In genomic region chr4:119961164-119961563, GRCm38 (mm10) we compare ENCODE assay signal across 23 mouse cellular contexts.
A peak's percentile ranks its signal among the peaks of the same experiment; 100 is the strongest.
DNase-seq lines count a peak whose midpoint lies in the region; ATAC-seq and TF ChIP-seq lines count a peak whose summit lies in the region.
"Had no signal": no experiment of that assay in that cellular context is flagged by ENCODE, and none has a peak within 500 bp of the region (broad histone marks: within the 10 kb centered on the region; RNA-seq: fewer than 3 reads in every experiment).

No protein-coding gene starts in this region.

- no peak overlapping the region for H3K4me3 ChIP-seq in heart, embryonic 10.5 days
- H3K4me3 ChIP-seq in heart, embryonic 12.5 days: no peak overlapping the region
- H3K4me3 ChIP-seq in CH12.LX (replicated peaks in 1 of 3; ENCODE audit: low read depth in 2 of 3, low read length in 2 of 3, poor library complexity in 1 of 3) (no peak overlapping the region), ES-E14 (ENCODE audit: insufficient read depth in 1 of 2, low read depth in 1 of 2, low read length in 2 of 2, poor library complexity in 1 of 2, severe bottlenecking in 1 of 2) (no peak overlapping the region)
- H3K4me3 ChIP-seq: embryonic facial prominence, embryonic 10.5 days; embryonic facial prominence, embryonic 12.5 days; forebrain, embryonic 13.5 days; forebrain, embryonic 15.5 days had no signal

- H3K27me3 ChIP-seq in heart, embryonic 10.5 days (ENCODE audit: insufficient read depth, poor library complexity, severe bottlenecking): no peaks in the 10 kb centered on the region
- no peaks in the 10 kb centered on the region for H3K27me3 ChIP-seq in heart, embryonic 12.5 days (replicated peaks)
- no peaks in the 10 kb centered on the region for H3K27me3 ChIP-seq in CH12.LX (replicated peaks)
- H3K27me3 ChIP-seq: embryonic facial prominence, embryonic 12.5 days; forebrain, embryonic 13.5 days; forebrain, embryonic 15.5 days had no signal

- no peaks in the 10 kb centered on the region for H3K9me3 ChIP-seq in heart, embryonic 10.5 days
- no peaks in the 10 kb centered on the region for H3K9me3 ChIP-seq in heart, embryonic 12.5 days (replicated peaks)
- no peaks in the 10 kb centered on the region for H3K9me3 ChIP-seq in CH12.LX (replicated peaks; ENCODE audit: low read length)
- no peaks in the 10 kb centered on the region for H3K9me3 ChIP-seq in ES-E14 (ENCODE audit: control insufficient read depth, insufficient read depth, low read depth, low read length)
- H3K9me3 ChIP-seq: embryonic facial prominence, embryonic 10.5 days; embryonic facial prominence, embryonic 12.5 days; forebrain, embryonic 13.5 days; forebrain, embryonic 15.5 days had no signal

- in situ Hi-C loops in CH12.LX (cut with MboI; ENCODE audit: low pct_ligation_motif_present, low pct_unique_long_range_greater_than_20kb, low sequenced_read_pairs) (no loop called here), ES-E14 (cut with MboI; ENCODE audit: low sequenced_read_pairs in 2 of 2, unreplicated experiment in 2 of 2) (no loop called here)

- intact Hi-C loops in gastrocnemius, postnatal 14 days (cut with DNase I; ENCODE audit: low total_unique reads): no loop called here

- H3K27ac ChIP-seq in heart, embryonic 10.5 days: 0 out of 2 replicates have a peak overlapping the region, but pooled peaks have one; percentile 86
- H3K27ac ChIP-seq in heart, embryonic 12.5 days (ENCODE audit: poor library complexity, severe bottlenecking): no peak overlapping the region
- peak overlapping the region; percentile 93 for H3K27ac ChIP-seq in CH12.LX (ENCODE audit: insufficient read depth, low read depth)
- no peak overlapping the region for H3K27ac ChIP-seq in ES-E14 (ENCODE audit: insufficient read depth, low read depth, low read length, poor library complexity, severe bottlenecking)
- H3K27ac ChIP-seq: embryonic facial prominence, embryonic 10.5 days; embryonic facial prominence, embryonic 12.5 days; forebrain, embryonic 13.5 days; forebrain, embryonic 15.5 days had no signal

- H3K4me2 ChIP-seq in heart, embryonic 12.5 days: no peak overlapping the region
- H3K4me2 ChIP-seq in CH12.LX (ENCODE audit: insufficient read depth, low read depth, poor library complexity, severe bottlenecking): no peak overlapping the region
- H3K4me2 ChIP-seq: embryonic facial prominence, embryonic 12.5 days; forebrain, embryonic 13.5 days; forebrain, embryonic 15.5 days had no signal

- dilution Hi-C loops in CH12.LX (cut with MboI; ENCODE audit: extremely low pct_ligation_motif_present, extremely low pct_unique_long_range_greater_than_20kb, low sequenced_read_pairs): no loop called here

- no peak for TF ChIP-seq RAD21 in CH12.LX (IDR thresholded peaks at IDR 0.05; ENCODE audit: low read depth, low read length)

- no peak overlapping the region for H3K9ac ChIP-seq in heart, embryonic 12.5 days
- H3K9ac ChIP-seq in CH12.LX (ENCODE audit: insufficient read depth, low read depth): no peak overlapping the region
- no peak overlapping the region for H3K9ac ChIP-seq in ES-E14 (ENCODE audit: insufficient read depth, low read depth, low read length, poor library complexity, severe bottlenecking)
- H3K9ac ChIP-seq: embryonic facial prominence, embryonic 12.5 days; forebrain, embryonic 13.5 days; forebrain, embryonic 15.5 days; forebrain, postnatal 0 days had no signal

- WGBS in heart, embryonic 10.5 days: 72% methylated on average over 5 of the region's 5 CpGs
- WGBS in heart, embryonic 12.5 days: 70% methylated on average over 5 of the region's 5 CpGs

- no peak for TF ChIP-seq EP300 in CH12.LX (IDR thresholded peaks at IDR 0.05; ENCODE audit: low read length)

- H3K79me2 ChIP-seq in CH12.LX (replicated peaks; ENCODE audit: control insufficient read depth, extremely low read depth, insufficient read depth, poor library complexity, severe bottlenecking): no peaks in the 10 kb centered on the region

- H3K4me1 ChIP-seq in heart, embryonic 10.5 days: peaks cover 64% of the 10 kb centered on the region
- peaks cover 53% of the 10 kb centered on the region for H3K4me1 ChIP-seq in heart, embryonic 12.5 days (replicated peaks)
- H3K4me1 ChIP-seq in CH12.LX (ENCODE audit: control insufficient read depth in 1 of 2, insufficient read depth in 2 of 2) (peaks cover 84 to 95% of the 10 kb centered on the region in 2 experiments), ES-E14 (ENCODE audit: control insufficient read depth in 2 of 2, insufficient read depth in 2 of 2, low read length in 2 of 2, poor library complexity in 1 of 2) (peaks cover 0 to 3% of the 10 kb centered on the region in 2 experiments; a peak in 1 of 4 replicates)
- H3K4me1 ChIP-seq: forebrain, embryonic 13.5 days; forebrain, embryonic 15.5 days had no signal

- DNase-seq in heart, embryonic 10.5 days (ENCODE audit: low spot score): no peak
- DNase-seq in CH12.LX (ENCODE audit: extremely low read depth) (no peak), ES-E14 (ENCODE audit: low read depth, low spot score) (no peak), ZHBTc4 (ENCODE audit: low read depth, low spot score) (peak; percentile 69)
- no peak for DNase-seq in embryo, embryonic 11 days
- DNase-seq in gastrocnemius, postnatal 14 days: no peak
- DNase-seq: adrenal gland, adult 2 months; adrenal gland, postnatal 10 days; adrenal gland, postnatal 25 days; B cell, adult 2 months; cerebellum, adult 11 months; cerebellum, adult 18-20 months; cerebellum, adult 8-10 months; cerebellum, adult 9-11 months; cerebellum, postnatal 14 days; cerebellum, postnatal 36 days; forebrain, postnatal 0 days had no signal

- no peak for TF ChIP-seq POLR2A in CH12.LX (IDR thresholded peaks at IDR 0.05; ENCODE audit: low read depth, low read length)

- TF ChIP-seq CTCF in CH12.LX (conservative IDR thresholded peaks at IDR 0.05 in 1 of 2, IDR thresholded peaks at IDR 0.05 in 1 of 2; ENCODE audit: low read depth in 2 of 2, low read length in 2 of 2): no peak

- no peak for ATAC-seq in heart, embryonic 12.5 days (ENCODE audit: insufficient number of reproducible peaks, low FRiP score)
- ATAC-seq: CD4-positive, CD25-positive, alpha-beta regulatory T cell, adult 4 months; forebrain, embryonic 13.5 days; forebrain, embryonic 15.5 days; forebrain, postnatal 0 days had no signal

- H3K36me3 ChIP-seq in heart, embryonic 10.5 days: no peaks in the 10 kb centered on the region
- no peaks in the 10 kb centered on the region for H3K36me3 ChIP-seq in heart, embryonic 12.5 days
- H3K36me3 ChIP-seq in CH12.LX (replicated peaks in 1 of 2; ENCODE audit: control insufficient read depth in 1 of 2, insufficient read depth in 1 of 2, low read length in 1 of 2) (no peaks in the 10 kb centered on the region), ES-E14 (ENCODE audit: control insufficient read depth, insufficient read depth, low read length, poor library complexity, severe bottlenecking) (no peaks in the 10 kb centered on the region)
- H3K36me3 ChIP-seq: embryonic facial prominence, embryonic 10.5 days; embryonic facial prominence, embryonic 12.5 days; forebrain, embryonic 15.5 days had no signal

TF ChIP-seq in CH12.LX, 34 proteins besides CTCF, POLR2A, EP300 and RAD21:
- TF ChIP-seq GABPA (IDR thresholded peaks at IDR 0.05; ENCODE audit: insufficient replicate concordance, low read depth, low read length) (no peak), USF1 (IDR thresholded peaks at IDR 0.05; ENCODE audit: low read depth, low read length) (peak; percentile 60)

TF ChIP-seq in ES-E14, 5 proteins besides CTCF, POLR2A, EP300 and RAD21:
- TF ChIP-seq CHD2 (IDR thresholded peaks at IDR 0.05; ENCODE audit: low read depth, low read length) (peak; percentile 75), HCFC1 (IDR thresholded peaks at IDR 0.05; ENCODE audit: borderline replicate concordance, insufficient read depth, low read length) (no peak)
TF ChIP-seq in ES-E14: peak in this region for 1.

Comparison
In these comparisons a context has a peak if more than half of its experiments do, and no peak if none do; other contexts are left out.
1. H3K27ac ChIP-seq: peak in heart, embryonic 10.5 days (single experiment) and CH12.LX (single experiment); none in heart, embryonic 12.5 days (single experiment) and ES-E14 (single experiment).